Comparison of ENCODE assay signal across 24 mouse cellular contexts in genomic region chr19:43044506-43044905, GRCm38 (mm10).
DNase-seq lines count a peak whose midpoint lies in the region; ATAC-seq and TF ChIP-seq lines count a peak whose summit lies in the region.
"Had no signal": no experiment of that assay in that cellular context is flagged by ENCODE, and none has a peak within 500 bp of the region (broad histone marks: within the 10 kb centered on the region; RNA-seq: fewer than 3 reads in every experiment).

No protein-coding gene starts in this region.

- no peak overlapping the region for H3K4me2 ChIP-seq in embryonic facial prominence, embryonic 11.5 days (ENCODE audit: low read depth, low read length)
- H3K4me2 ChIP-seq in lung, embryonic 14.5 days = no peak overlapping the region
- H3K4me2 ChIP-seq: heart, embryonic 15.5 days; stomach, embryonic 15.5 days had no signal

- no peak overlapping the region for H3K4me3 ChIP-seq in embryonic facial prominence, embryonic 11.5 days (ENCODE audit: low read depth, low read length)
- H3K4me3 ChIP-seq in embryonic facial prominence, embryonic 10.5 days = no peak overlapping the region
- no peak overlapping the region for H3K4me3 ChIP-seq in lung, embryonic 14.5 days (ENCODE audit: low read depth, low read length)
- H3K4me3 ChIP-seq: heart, embryonic 15.5 days; midbrain, embryonic 10.5 days; stomach, embryonic 15.5 days had no signal

- no peak for ATAC-seq in embryonic facial prominence, embryonic 11.5 days (replicated peaks; ENCODE audit: insufficient number of reproducible peaks, low FRiP score, low TSS enrichment, low read depth)
- ATAC-seq in lung, embryonic 14.5 days (ENCODE audit: insufficient read depth) = no peak
- ATAC-seq: forebrain, embryonic 16.5 days; intestine, embryonic 16.5 days had no signal

- DNase-seq in embryonic facial prominence, embryonic 11.5 days (ENCODE audit: low spot score) = peak; percentile 9
- DNase-seq in embryonic facial prominence, embryonic 10.5 days (ENCODE audit: low spot score) = no peak
- peak; percentile 46 for DNase-seq in lung, embryonic 14.5 days
- no peak for DNase-seq in lung, postnatal 10 days
- peak; percentile 10 for DNase-seq in embryo, embryonic 11 days
- peak; percentile 6 for DNase-seq in retina, postnatal 7 days (ENCODE audit: low read depth, low spot score)
- no peak for DNase-seq in right cerebral cortex, postnatal 14 days
- DNase-seq: adrenal gland, postnatal 14 days; cerebellum, adult 11-12 months; cerebellum, adult 9-11 months; gastrocnemius, postnatal 14 days; kidney, adult 8-10 months; kidney, postnatal 4 days; layer of hippocampus, postnatal 36 days; liver; lung, adult 2 months; right cerebral cortex, postnatal 25 days had no signal

- H3K9me3 ChIP-seq in embryonic facial prominence, embryonic 11.5 days (replicated peaks; ENCODE audit: control insufficient read depth, low read length) = no peaks in the 10 kb centered on the region
- H3K9me3 ChIP-seq in embryonic facial prominence, embryonic 10.5 days = no peaks in the 10 kb centered on the region; the same call in 1 of the 2 replicates
- no peaks in the 10 kb centered on the region; the same call in 1 of the 2 replicates for H3K9me3 ChIP-seq in lung, embryonic 14.5 days (ENCODE audit: low read depth, low read length)
- H3K9me3 ChIP-seq: heart, embryonic 15.5 days; midbrain, embryonic 10.5 days; stomach, embryonic 15.5 days had no signal

- H3K27ac ChIP-seq in embryonic facial prominence, embryonic 11.5 days (replicated peaks; ENCODE audit: low read depth, low read length) = no peak overlapping the region
- H3K27ac ChIP-seq in embryonic facial prominence, embryonic 10.5 days (replicated peaks) = no peak overlapping the region
- no peak overlapping the region for H3K27ac ChIP-seq in lung, embryonic 14.5 days (ENCODE audit: low read depth)
- H3K27ac ChIP-seq: heart, embryonic 15.5 days; kidney, postnatal 0 days; liver, embryonic 14.5 days; midbrain, embryonic 10.5 days; stomach, embryonic 15.5 days had no signal

- no peak overlapping the region for H3K9ac ChIP-seq in embryonic facial prominence, embryonic 11.5 days (replicated peaks; ENCODE audit: low read length)
- no peak overlapping the region for H3K9ac ChIP-seq in lung, embryonic 14.5 days
- H3K9ac ChIP-seq: heart, embryonic 15.5 days; liver, embryonic 14.5 days; stomach, embryonic 15.5 days had no signal

- no peaks in the 10 kb centered on the region for H3K36me3 ChIP-seq in embryonic facial prominence, embryonic 11.5 days (replicated peaks; ENCODE audit: control insufficient read depth, insufficient read depth, low read depth, low read length)
- H3K36me3 ChIP-seq in embryonic facial prominence, embryonic 10.5 days (replicated peaks) = no peaks in the 10 kb centered on the region
- no peaks in the 10 kb centered on the region for H3K36me3 ChIP-seq in lung, embryonic 14.5 days (ENCODE audit: insufficient read depth)
- H3K36me3 ChIP-seq: heart, embryonic 15.5 days; midbrain, embryonic 10.5 days; stomach, embryonic 15.5 days had no signal

- H3K4me1 ChIP-seq in embryonic facial prominence, embryonic 11.5 days (ENCODE audit: control insufficient read depth, insufficient read depth, low read length) = no peaks in the 10 kb centered on the region
- H3K4me1 ChIP-seq in embryonic facial prominence, embryonic 10.5 days = no peaks in the 10 kb centered on the region
- no peaks in the 10 kb centered on the region; the same call in 1 of the 2 replicates for H3K4me1 ChIP-seq in lung, embryonic 14.5 days (ENCODE audit: insufficient read depth)
- H3K4me1 ChIP-seq: heart, embryonic 15.5 days; midbrain, embryonic 10.5 days; stomach, embryonic 15.5 days had no signal

- no peaks in the 10 kb centered on the region for H3K27me3 ChIP-seq in embryonic facial prominence, embryonic 11.5 days (ENCODE audit: control insufficient read depth, insufficient read depth, low read length)
- H3K27me3 ChIP-seq in embryonic facial prominence, embryonic 10.5 days (replicated peaks; ENCODE audit: low read depth, poor library complexity, severe bottlenecking) = no peaks in the 10 kb centered on the region
- H3K27me3 ChIP-seq in lung, embryonic 14.5 days (ENCODE audit: insufficient read depth, low read length) = no peaks in the 10 kb centered on the region
- H3K27me3 ChIP-seq: heart, embryonic 15.5 days; stomach, embryonic 15.5 days had no signal

- 37% methylated on average over 4 of the region's 4 CpGs for WGBS in embryonic facial prominence, embryonic 11.5 days
- 43% methylated on average over 4 of the region's 4 CpGs for WGBS in embryonic facial prominence, embryonic 10.5 days
- WGBS in lung, embryonic 14.5 days = 27% methylated on average over 4 of the region's 4 CpGs

- TF ChIP-seq CTCF in lung, embryonic 14.5 days (IDR thresholded peaks at IDR 0.05; ENCODE audit: low read depth) = no peak

Comparison
In these comparisons a context has a peak if more than half of its experiments do, and no peak if none do; other contexts are left out.
1. DNase-seq: peak in embryonic facial prominence, embryonic 11.5 days (single experiment), lung, embryonic 14.5 days (single experiment), embryo, embryonic 11 days (single experiment) and retina, postnatal 7 days (single experiment); none in embryonic facial prominence, embryonic 10.5 days (single experiment), lung, postnatal 10 days (single experiment) and right cerebral cortex, postnatal 14 days (single experiment).